Mouse (Mus musculus): ENCODE measurements around the gene Hist1h1a.

- TF ChIP-seq CTCF (IDR thresholded peaks at IDR 0.05; ENCODE audit: insufficient read depth, low read depth, low read length) (no peak), POLR2A (IDR thresholded peaks at IDR 0.05; ENCODE audit: insufficient read depth, low read depth, low read length) (no peak)
Measured at GRCm38 (mm10) chr13:23763242-23763585, 252 bp upstream of the Hist1h1a start.

All from olfactory bulb, adult 2 months (tissue).